Mouse (Mus musculus) limb, embryonic 13.5 days (tissue): ENCODE measurements around the gene Myo9b. TPM values are rescaled to one million over a fixed set of nuclear protein-coding genes. Genes with fewer than 3 reads are reported as not detected.
"Not testable (repeated sequence)": the region's sequence is repeated elsewhere in the genome, so short reads cannot be mapped to it uniquely, and the experiment has no call there.

Source experiments
- ATAC-seq: fragments of 200-750 bp; cut with Nextera tagmentation; 2 replicates; pipeline ENCODE4 v1.8.0; 2017; ENCODE audit warnings: low read depth, moderate number of reproducible peaks, moderate TSS enrichment; ENCODE audit not compliant: low FRiP score
- H3K27ac ChIP-seq: fragments of 300-500 bp; sonication (generic); 2 replicates; pipeline ENCODE4 v1.5.1; 2015; ENCODE audit warnings: inconsistent platforms, mild to moderate bottlenecking, moderate library complexity
- H3K27me3 ChIP-seq: fragments of 300-500 bp; sonication (generic); 2 replicates; pipeline ENCODE4 v1.6.1; 2015; ENCODE audit warnings: mild to moderate bottlenecking, inconsistent platforms
- H3K36me3 ChIP-seq: fragments of 300-500 bp; sonication (generic); 2 replicates; pipeline ENCODE4 v1.6.1; 2015; ENCODE audit warnings: inconsistent platforms, mild to moderate bottlenecking, moderate library complexity
- H3K4me1 ChIP-seq: fragments of 300-500 bp; sonication (generic); 2 replicates; pipeline ENCODE4 v1.6.1; 2015; ENCODE audit warnings: inconsistent platforms
- H3K4me2 ChIP-seq: fragments of 300-500 bp; sonication (generic); replicated peaks from 2 replicates; pipeline ENCODE4 v1.6.1; 2015; ENCODE audit warnings: inconsistent platforms, mild to moderate bottlenecking, moderate library complexity
- H3K4me3 ChIP-seq: fragments of 300-500 bp; sonication (generic); 2 replicates; pipeline ENCODE4 v1.5.1; 2015; ENCODE audit warnings: moderate library complexity, mild to moderate bottlenecking, inconsistent platforms
- H3K9ac ChIP-seq: fragments of 300-500 bp; sonication (generic); 2 replicates; pipeline ENCODE4 v1.6.1; 2015; ENCODE audit warnings: mild to moderate bottlenecking, inconsistent platforms
- H3K9me3 ChIP-seq: fragments of 300-500 bp; sonication (generic); 2 replicates; pipeline ENCODE4 v1.6.1; 2016; ENCODE audit warnings: inconsistent platforms
- WGBS: fragments of 180-500 bp; shearing (Covaris S2); methylation state at CpG from one replicate; pipeline ENCODE4 v1.1.7; 2015; 5-methylcytosine and 5-hydroxymethylcytosine counted together
- polyA plus RNA-seq: library from polyadenylated mRNA; unstranded; fragments of >200 nt; fragmentation: Nextera tagmentation; extraction: Ambion mirVana; gene quantifications from 2 replicates; pipeline ENCODE4 v1.2.1, GENCODE M21; 2015

Myo9b gene
- polyA plus RNA-seq, 1 experiment from 2014 or later: 27.2 TPM

GRCm38 (mm10) chr8:71299716-71300115, 27.2 kb downstream of the Myo9b start:
- H3K9me3 ChIP-seq: peaks cover 12% of the 10 kb centered on the region; the same call in 1 of the 2 replicates
- WGBS: 94% methylated on average over 3 of the region's 3 CpGs
- no peaks in the 10 kb centered on the region for H3K4me1 ChIP-seq
- no peak overlapping the region for H3K27ac ChIP-seq
- no peak for ATAC-seq
- H3K4me3 ChIP-seq: no peak overlapping the region
- H3K27me3 ChIP-seq: no peaks in the 10 kb centered on the region
- H3K9ac ChIP-seq: no peak overlapping the region
- peaks cover 70% of the 10 kb centered on the region for H3K36me3 ChIP-seq
- no peak overlapping the region for H3K4me2 ChIP-seq

DNA sequence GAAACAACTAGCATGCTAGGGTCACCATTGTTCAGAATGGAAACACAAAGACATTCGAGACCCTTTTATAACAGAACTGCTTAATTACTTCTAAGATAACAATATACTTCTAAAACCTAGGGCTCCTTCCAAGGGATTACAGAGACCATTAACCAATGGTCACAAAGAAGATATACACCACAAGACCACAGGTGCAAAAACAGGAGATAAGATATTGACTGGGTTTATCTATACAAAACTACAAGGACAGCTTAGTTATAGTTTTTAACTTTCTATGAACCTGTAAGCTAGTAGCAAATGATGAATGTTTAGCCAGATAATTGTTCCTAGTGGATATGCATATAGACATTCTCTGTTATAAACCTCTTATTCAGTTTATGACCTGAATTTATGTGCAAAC, 30.3 kb downstream of the Myo9b start:
- H3K4me2 ChIP-seq: no peak overlapping the region
- no peak overlapping the region for H3K27ac ChIP-seq
- WGBS: 97% methylated on average over 1 of the region's 1 CpGs
- H3K4me1 ChIP-seq: no peaks in the 10 kb centered on the region
- H3K36me3 ChIP-seq: peaks cover 42% of the 10 kb centered on the region
- H3K9me3 ChIP-seq: peaks cover 12% of the 10 kb centered on the region; the same call in 1 of the 2 replicates
- no peak overlapping the region for H3K9ac ChIP-seq
- H3K27me3 ChIP-seq: no peaks in the 10 kb centered on the region
- H3K4me3 ChIP-seq: no peak overlapping the region
- ATAC-seq: no peak

- Histone ChIP-seq H3K4me2 (no peak overlapping the region), H3K36me3 (peaks cover 34% of the 10 kb centered on the region), H3K27ac (no peak overlapping the region), H3K9ac (no peak overlapping the region), H3K27me3 (no peaks in the 10 kb centered on the region), H3K4me3 (no peak overlapping the region), H3K4me1 (no peaks in the 10 kb centered on the region), H3K9me3 (peaks cover 12% of the 10 kb centered on the region; the same call in 1 of the 2 replicates)
- no peak for ATAC-seq
- WGBS: 71% methylated on average over 1 of the region's 1 CpGs
Measured at GRCm38 (mm10) chr8:71303632-71304031, 31.1 kb downstream of the Myo9b start.

- Histone ChIP-seq H3K9ac (no peak overlapping the region), H3K36me3 (peaks cover 27% of the 10 kb centered on the region), H3K4me2 (no peak overlapping the region), H3K27ac (no peak overlapping the region), H3K4me1 (no peaks in the 10 kb centered on the region), H3K9me3 (peaks cover 12% of the 10 kb centered on the region; the same call in 1 of the 2 replicates), H3K27me3 (no peaks in the 10 kb centered on the region), H3K4me3 (no peak overlapping the region)
- WGBS: 86% methylated on average over 1 of the region's 1 CpGs
- no peak for ATAC-seq
Measured at GRCm38 (mm10) chr8:71305988-71306387, 33.5 kb downstream of the Myo9b start.

GRCm38 (mm10) chr8:71307371-71307770, 34.9 kb downstream of the Myo9b start:
- Histone ChIP-seq H3K27me3 (no peaks in the 10 kb centered on the region), H3K4me2 (no peak overlapping the region), H3K4me1 (peaks cover 4% of the 10 kb centered on the region), H3K36me3 (peaks cover 21% of the 10 kb centered on the region), H3K9me3 (peaks cover 6% of the 10 kb centered on the region; the same call in 1 of the 2 replicates), H3K9ac (no peak overlapping the region), H3K4me3 (no peak overlapping the region), H3K27ac (no peak overlapping the region)
- WGBS: 90% methylated on average over 1 of the region's 1 CpGs
- ATAC-seq: no peak

GRCm38 (mm10) chr8:71307913-71308312, 35.4 kb downstream of the Myo9b start:
- Histone ChIP-seq H3K4me2 (no peak overlapping the region), H3K4me3 (no peak overlapping the region), H3K27ac (no peak overlapping the region), H3K27me3 (no peaks in the 10 kb centered on the region), H3K9me3 (peaks cover 4% of the 10 kb centered on the region; the same call in 1 of the 2 replicates), H3K9ac (no peak overlapping the region), H3K4me1 (peaks cover 10% of the 10 kb centered on the region), H3K36me3 (peaks cover 17% of the 10 kb centered on the region)
- no peak for ATAC-seq
- WGBS: 91% methylated on average over 4 of the region's 4 CpGs

GRCm38 (mm10) chr8:71310446-71310845, 37.9 kb downstream of the Myo9b start:
- peaks cover 8% of the 10 kb centered on the region for H3K36me3 ChIP-seq
- WGBS: 80% methylated on average over 6 of the region's 6 CpGs
- H3K27me3 ChIP-seq: no peaks in the 10 kb centered on the region
- H3K4me2 ChIP-seq: no peak overlapping the region
- no peaks in the 10 kb centered on the region for H3K9me3 ChIP-seq
- peaks cover 14% of the 10 kb centered on the region for H3K4me1 ChIP-seq
- no peak overlapping the region for H3K27ac ChIP-seq
- no peak for ATAC-seq
- H3K4me3 ChIP-seq: no peak overlapping the region
- H3K9ac ChIP-seq: no peak overlapping the region

DNA sequence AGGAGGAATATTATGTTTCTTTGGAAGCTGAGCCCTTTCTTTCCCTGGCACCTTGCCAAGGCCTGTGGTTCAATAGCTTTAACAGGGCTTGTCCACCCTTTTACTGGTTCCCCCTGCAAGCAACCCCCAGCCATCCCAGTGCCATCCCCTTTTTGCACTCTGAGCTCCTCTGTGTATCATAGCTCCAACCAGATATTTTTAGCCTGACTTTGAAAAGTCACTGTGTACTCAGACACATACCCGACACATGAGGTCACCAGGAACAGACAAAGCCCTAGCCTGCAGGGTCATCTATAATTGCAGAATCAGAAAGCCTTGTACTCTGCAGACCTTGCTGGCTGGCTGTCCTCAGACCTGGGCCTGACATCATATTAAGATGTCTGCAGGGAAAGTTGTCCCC, 40.2 kb downstream of the Myo9b start:
- Histone ChIP-seq H3K36me3 (peaks cover 26% of the 10 kb centered on the region), H3K27ac (peak overlapping the region; percentile 28; the same call in 1 of the 2 replicates), H3K9me3 (no peaks in the 10 kb centered on the region), H3K27me3 (no peaks in the 10 kb centered on the region), H3K4me3 (no peak overlapping the region), H3K4me1 (peaks cover 14% of the 10 kb centered on the region), H3K4me2 (no peak overlapping the region), H3K9ac (peak overlapping the region; percentile 48; the same call in 1 of the 2 replicates)
- 58% methylated on average over 1 of the region's 1 CpGs for WGBS
- peak; percentile 50 for ATAC-seq

DNA sequence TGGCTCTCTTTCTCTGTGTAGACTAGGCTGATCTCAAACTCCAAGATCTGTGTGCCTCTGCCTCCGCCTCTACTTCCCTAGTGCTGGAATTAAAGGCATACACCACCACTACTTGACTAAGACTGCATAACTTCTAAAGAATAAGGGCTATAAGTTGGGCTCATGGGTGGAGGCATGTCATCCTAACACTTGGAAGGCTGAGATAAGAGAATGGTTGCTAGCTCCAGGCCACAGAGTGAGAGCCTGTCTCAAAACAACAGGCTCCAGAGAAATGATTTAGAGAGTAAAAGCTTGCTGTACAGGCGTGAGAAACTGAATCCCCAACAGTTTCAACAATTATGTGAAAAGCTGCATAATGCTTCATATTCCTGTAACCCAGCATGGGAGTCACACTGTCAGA, 41.4 kb downstream of the Myo9b start:
- Histone ChIP-seq H3K4me2 (no peak overlapping the region), H3K9ac (no peak overlapping the region), H3K4me1 (peaks cover 14% of the 10 kb centered on the region), H3K9me3 (no peaks in the 10 kb centered on the region), H3K4me3 (no peak overlapping the region), H3K27ac (no peak overlapping the region), H3K36me3 (peaks cover 28% of the 10 kb centered on the region), H3K27me3 (no peaks in the 10 kb centered on the region)
- no peak for ATAC-seq
- WGBS: 90% methylated on average over 2 of the region's 2 CpGs

DNA sequence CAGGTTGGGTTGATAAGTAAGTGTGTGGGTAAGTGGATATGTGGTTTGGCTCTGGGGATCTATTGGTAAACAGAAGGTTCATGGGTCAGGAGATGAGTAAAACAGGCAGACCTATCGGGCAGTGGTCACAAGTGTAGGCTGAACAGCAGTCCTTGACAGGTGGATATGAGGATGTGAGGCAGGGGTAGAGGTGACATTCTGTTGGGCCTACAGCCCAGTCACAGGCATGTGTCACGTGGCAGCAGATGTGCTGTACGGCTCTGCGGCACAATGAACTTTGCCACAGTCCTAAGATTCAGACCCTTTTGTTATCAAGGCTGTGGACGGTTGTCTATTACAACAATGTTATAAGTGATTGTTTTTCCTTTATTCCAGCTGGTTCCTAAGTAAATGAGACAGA, 43.5 kb downstream of the Myo9b start:
- H3K4me1 ChIP-seq: peaks cover 14% of the 10 kb centered on the region
- no peak overlapping the region for H3K4me2 ChIP-seq
- no peaks in the 10 kb centered on the region for H3K27me3 ChIP-seq
- ATAC-seq: no peak
- H3K36me3 ChIP-seq: peaks cover 31% of the 10 kb centered on the region
- H3K9ac ChIP-seq: no peak overlapping the region
- H3K27ac ChIP-seq: no peak overlapping the region
- H3K4me3 ChIP-seq: no peak overlapping the region
- no peaks in the 10 kb centered on the region for H3K9me3 ChIP-seq
- 91% methylated on average over 5 of the region's 5 CpGs for WGBS

- Histone ChIP-seq H3K27ac (no peak overlapping the region), H3K4me1 (peaks cover 14% of the 10 kb centered on the region), H3K9me3 (no peaks in the 10 kb centered on the region), H3K9ac (no peak overlapping the region), H3K36me3 (peaks cover 37% of the 10 kb centered on the region), H3K4me3 (no peak overlapping the region), H3K4me2 (no peak overlapping the region), H3K27me3 (no peaks in the 10 kb centered on the region)
- no peak for ATAC-seq
Measured at GRCm38 (mm10) chr8:71316486-71317031, 44.0 kb downstream of the Myo9b start.

GRCm38 (mm10) chr8:71318610-71319009, 46.1 kb downstream of the Myo9b start:
- H3K9me3 ChIP-seq, ATAC-seq, H3K4me2 ChIP-seq, H3K27ac ChIP-seq, H3K9ac ChIP-seq, H3K4me1 ChIP-seq, H3K27me3 ChIP-seq, H3K4me3 ChIP-seq: not testable (repeated sequence)
- peaks cover 57% of the 10 kb centered on the region for H3K36me3 ChIP-seq
- WGBS: 85% methylated on average over 5 of the region's 5 CpGs

DNA sequence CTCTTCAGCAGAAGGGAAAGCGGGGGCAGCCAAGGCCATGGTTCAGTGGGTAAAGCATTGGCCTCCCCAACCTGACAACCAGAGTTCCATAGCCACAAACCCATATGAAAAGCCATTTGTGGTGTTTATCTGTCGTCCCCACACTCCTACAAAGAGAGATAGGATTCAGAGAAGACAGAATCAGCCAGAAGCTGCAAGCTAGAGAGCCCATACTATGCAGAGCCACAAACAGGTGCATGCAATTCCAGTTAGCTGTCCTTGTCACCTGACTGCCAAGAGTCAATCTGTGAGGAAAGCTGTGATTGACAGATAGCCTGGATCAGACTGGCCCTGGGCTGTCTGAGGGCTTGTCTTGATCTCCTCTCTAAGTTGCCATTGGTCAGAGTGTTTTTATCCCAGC, 47.2 kb downstream of the Myo9b start:
- not testable (repeated sequence) for H3K27me3 ChIP-seq, H3K9me3 ChIP-seq, H3K4me1 ChIP-seq, H3K27ac ChIP-seq, ATAC-seq, H3K4me2 ChIP-seq, H3K9ac ChIP-seq, H3K4me3 ChIP-seq
- 92% methylated on average over 2 of the region's 2 CpGs for WGBS
- peaks cover 67% of the 10 kb centered on the region for H3K36me3 ChIP-seq
